Mouse (Mus musculus) gastrocnemius, postnatal 25 days (tissue): ENCODE data around the gene Pttg1ip. TPM values are rescaled to one million over a fixed set of nuclear protein-coding genes. Genes with fewer than 3 reads are reported as not detected.

Experiments
- DNase-seq: peaks from one replicate; pipeline ENCODE4 v3.0.0; 2022
- microRNA-seq, 2 experiments: library from miRNA; unstranded; fragments of <30 nt; microRNA quantifications; one replicate each; pipeline ENCODE4 v1.2.0; 2021; ENCODE audit warnings: borderline replicate concordance in 2 of 2
- total RNA-seq, 2 experiments: library from RNA; stranded (reverse); gene quantifications; 1 replicate in 1 of 2; 2 replicates in 1 of 2; pipeline ENCODE4 v1.2.3; 2021

Gene Pttg1ip
- total RNA-seq, 2 experiments from 2014 or later, result 26.1 to 29.1 TPM

DNA sequence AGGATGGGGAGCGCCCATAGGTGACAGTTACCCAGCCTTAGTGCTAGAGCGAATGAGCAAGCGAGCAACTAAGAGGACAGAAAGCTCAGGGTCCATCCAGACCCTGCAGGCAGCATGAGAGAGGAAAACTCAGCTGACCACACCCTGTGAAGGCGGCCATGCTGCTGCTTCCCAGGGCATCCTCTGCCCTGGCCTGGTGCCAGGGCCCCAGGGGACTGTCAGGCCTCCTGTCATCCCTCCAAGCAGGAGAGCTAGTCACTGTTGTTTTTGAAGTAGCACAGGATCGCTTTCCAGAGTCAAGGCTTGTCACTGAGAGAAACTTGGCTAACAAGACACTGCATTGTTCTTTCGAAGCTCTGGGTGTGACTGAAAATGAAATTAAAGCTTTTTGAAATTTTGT, 57.4 kb downstream of the Pttg1ip start:
- DNase-seq, result no peak

DNA sequence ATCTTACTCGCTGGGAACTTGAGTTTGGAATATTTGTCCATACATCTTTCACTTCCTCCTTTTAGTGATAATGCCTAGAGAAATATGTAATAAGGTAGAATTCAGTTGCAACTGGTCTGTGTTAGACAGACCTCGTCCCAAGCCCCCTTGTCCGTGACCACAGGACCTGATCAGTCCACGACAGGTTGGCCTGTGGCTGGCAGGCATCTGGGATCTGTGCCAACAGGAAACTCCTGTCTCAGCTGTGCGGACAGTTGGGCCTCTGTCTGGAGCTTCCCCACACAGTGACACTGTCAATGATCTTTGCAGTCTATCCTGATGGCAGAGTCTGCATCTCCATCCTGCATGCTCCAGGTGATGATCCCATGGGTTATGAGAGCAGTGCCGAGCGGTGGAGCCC, 61.6 kb downstream of the Pttg1ip start:
- DNase-seq, result no peak

DNA sequence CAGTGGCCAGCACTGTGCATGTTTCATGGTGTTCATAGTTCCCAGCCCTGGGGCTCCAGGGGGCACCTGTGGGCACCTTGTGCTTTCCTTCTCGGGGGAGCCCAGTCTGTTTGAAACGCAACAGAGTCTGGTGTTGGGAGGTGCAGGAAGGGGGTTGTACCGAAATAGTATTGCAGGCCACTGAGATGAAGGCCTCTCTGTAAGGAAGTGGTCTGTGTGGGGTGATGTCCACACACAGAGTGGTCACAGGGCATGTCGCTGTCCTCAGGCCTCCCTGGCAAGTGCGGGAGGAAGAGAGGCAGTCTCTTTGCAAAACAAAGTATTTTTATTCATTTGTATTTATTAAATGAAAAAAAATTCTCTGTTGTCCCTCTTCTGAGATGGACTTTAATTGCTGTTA, 64.1 kb downstream of the Pttg1ip start:
- DNase-seq, result no peak

DNA sequence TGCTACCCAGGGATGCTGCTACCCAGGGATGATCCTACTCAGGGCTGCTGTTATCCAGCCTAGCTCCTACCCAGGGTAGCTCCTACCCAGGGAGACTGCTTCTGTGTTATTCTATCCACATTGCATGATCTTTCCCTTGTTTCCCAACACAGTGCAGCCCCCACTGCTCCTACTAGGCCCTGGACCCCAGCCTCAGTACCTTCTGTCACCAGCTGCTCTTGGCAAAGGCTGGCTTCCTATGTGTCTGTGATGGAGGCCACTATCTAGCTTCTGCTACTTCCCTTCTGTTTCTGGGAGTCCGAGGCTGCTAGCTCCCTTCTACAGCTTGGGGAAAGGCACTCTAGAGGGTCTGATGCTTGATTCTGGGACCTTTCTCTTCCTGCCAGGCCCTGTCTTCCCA, 65.9 kb downstream of the Pttg1ip start:
- no peak for DNase-seq

DNA sequence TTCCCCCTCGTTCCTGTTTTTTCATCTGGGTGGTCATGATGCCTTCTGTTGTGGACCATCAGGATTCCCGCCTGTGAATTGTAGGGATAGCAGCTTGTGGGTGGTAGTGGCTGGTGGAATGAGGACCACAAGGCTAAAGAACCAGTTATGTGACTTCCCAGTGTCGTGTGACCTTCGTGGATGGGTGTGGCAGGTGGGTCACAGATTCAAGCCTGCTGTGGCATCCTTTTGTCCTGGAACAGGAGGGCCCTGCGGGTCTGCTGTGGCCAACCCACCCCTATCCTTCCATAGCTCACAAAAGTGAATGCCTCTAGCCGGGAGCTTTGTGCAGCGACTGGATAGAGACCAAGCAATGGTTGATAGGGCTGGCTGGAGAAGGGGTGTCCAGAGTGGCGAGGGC, 66.4 kb downstream of the Pttg1ip start:
- no peak for DNase-seq

Small RNAs within 50 kb of the gene (microRNA-seq; reads per million reads assigned to microRNA genes)
- 12.4 to 14.0 reads per million in 2 experiments for gene Mir1930

Other genes starting within 250 kb of the Pttg1ip start
- gene Adarb1, start 163.4 kb upstream of the Pttg1ip start, total RNA-seq, result 1 to 10 TPM; 7.1 to 9.3 TPM
- gene Fam207a, start 65.9 kb upstream of the Pttg1ip start, total RNA-seq, result 1 to 10 TPM; 6.2 to 6.7 TPM
- gene Itgb2, start 51.5 kb upstream of the Pttg1ip start, total RNA-seq, result 1 to 10 TPM; 1.3 to 1.8 TPM
- 10 to 100 TPM; 32.8 to 36.7 TPM for gene Sumo3, start 24.4 kb downstream of the Pttg1ip start, total RNA-seq
- gene Gm49325, start 24.5 kb downstream of the Pttg1ip start, total RNA-seq, result 1 to 10 TPM; 6.5 to 7.4 TPM
- gene Ube2g2, start 40.6 kb downstream of the Pttg1ip start, total RNA-seq, result 10 to 100 TPM; 81.7 to 84.9 TPM
- gene Tspear, start 104.8 kb downstream of the Pttg1ip start, total RNA-seq, result not detected
- gene Gm19402, start 109.0 kb downstream of the Pttg1ip start, total RNA-seq, result not detected
- gene Gm9508, start 115.5 kb downstream of the Pttg1ip start, total RNA-seq, result not detected
- gene Gm10272, start 124.9 kb downstream of the Pttg1ip start, total RNA-seq, result not detected
- not detected for gene Gm10024, start 129.7 kb downstream of the Pttg1ip start, total RNA-seq
- gene Gm10142, start 134.1 kb downstream of the Pttg1ip start, total RNA-seq, result not detected
- not detected for gene Krtap12-1, start 138.9 kb downstream of the Pttg1ip start, total RNA-seq
- gene Gm10100, start 144.8 kb downstream of the Pttg1ip start, total RNA-seq, result not detected
- not detected for gene Gm18596, start 160.9 kb downstream of the Pttg1ip start, total RNA-seq
- not detected for gene Gm9736, start 169.6 kb downstream of the Pttg1ip start, total RNA-seq
- not detected for gene Gm3233, start 178.0 kb downstream of the Pttg1ip start, total RNA-seq
- not detected for gene Gm3238, start 189.6 kb downstream of the Pttg1ip start, total RNA-seq
- not detected for gene Gm7138, start 195.2 kb downstream of the Pttg1ip start, total RNA-seq
- gene Gm3250, start 200.8 kb downstream of the Pttg1ip start, total RNA-seq, result not detected
- not detected for gene Gm7137, start 206.5 kb downstream of the Pttg1ip start, total RNA-seq
- gene Gm9639, start 213.4 kb downstream of the Pttg1ip start, total RNA-seq, result not detected
- gene Gm19668, start 217.4 kb downstream of the Pttg1ip start, total RNA-seq, result not detected
- gene Gm9507, start 230.1 kb downstream of the Pttg1ip start, total RNA-seq, result not detected
- gene Gm2696, start 233.0 kb downstream of the Pttg1ip start, total RNA-seq, result not detected
- not detected for gene Krtap10-4, start 245.4 kb downstream of the Pttg1ip start, total RNA-seq